Mouse (Mus musculus) c-Kit-positive CD71-negative TER-119-negative erythroid progenitor cells, embryonic 14.5 days (primary cell): ENCODE measurements around the gene Gm10073.
A peak's percentile ranks its signal among the peaks of the same experiment; 100 is the strongest.

Experiments used
- DNase-seq: peaks from one replicate; pipeline ENCODE4 v3.0.0-alpha.2; 2013; ENCODE audit warnings: low read depth

Gm10073 gene

DNA sequence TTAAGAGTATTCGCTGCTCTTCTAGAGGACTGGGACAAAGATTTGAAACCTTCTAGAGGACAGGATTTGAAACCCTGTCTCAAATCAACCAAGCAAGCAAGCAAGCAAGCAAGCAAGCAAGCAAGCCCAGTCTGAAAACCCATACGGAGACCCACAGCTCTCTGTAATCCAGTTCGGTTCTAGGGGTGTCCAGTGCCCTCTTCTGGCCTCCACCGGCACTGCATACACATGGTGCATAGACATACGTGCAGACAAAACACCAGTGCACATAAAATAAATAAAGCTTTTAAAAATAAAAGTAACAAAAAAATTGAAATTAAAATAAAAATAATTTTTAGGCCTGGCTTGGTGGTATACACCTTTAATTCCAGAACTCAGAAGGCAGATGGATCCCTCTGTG, 19.2 kb downstream of the Gm10073 start:
- DNase-seq: no peak

- DNase-seq: no peak
These were observed 22.4 kb downstream of the Gm10073 start for GRCm38 (mm10) chr8:106550906-106551305.

DNA sequence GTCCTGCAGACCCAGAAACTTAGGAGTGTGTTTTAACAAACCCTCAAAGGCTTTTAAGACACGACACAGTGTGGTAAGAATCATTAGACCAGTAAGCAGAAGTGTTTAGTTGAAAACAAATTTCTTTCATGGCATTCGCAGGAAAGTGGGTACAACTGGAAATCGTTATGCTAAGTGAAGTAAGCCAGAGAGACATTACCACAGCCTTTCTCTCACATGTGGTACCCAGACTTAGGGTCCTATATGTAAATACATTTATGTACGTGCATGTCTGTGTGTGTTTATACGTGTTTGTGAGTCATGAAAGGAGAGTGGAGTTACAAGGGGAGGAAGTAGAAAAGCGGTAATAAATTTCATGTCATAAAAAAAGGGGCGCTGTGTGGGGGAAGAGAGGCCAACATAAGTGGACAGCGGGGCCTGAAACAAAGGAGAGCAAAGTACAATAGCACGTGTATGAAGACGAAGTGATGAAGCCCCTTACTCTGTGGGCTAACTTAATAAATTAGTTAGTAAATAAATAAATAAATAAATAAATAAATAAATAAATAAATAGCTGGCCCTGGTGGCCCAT, 24.8 kb downstream of the Gm10073 start:
- DNase-seq: no peak

DNA sequence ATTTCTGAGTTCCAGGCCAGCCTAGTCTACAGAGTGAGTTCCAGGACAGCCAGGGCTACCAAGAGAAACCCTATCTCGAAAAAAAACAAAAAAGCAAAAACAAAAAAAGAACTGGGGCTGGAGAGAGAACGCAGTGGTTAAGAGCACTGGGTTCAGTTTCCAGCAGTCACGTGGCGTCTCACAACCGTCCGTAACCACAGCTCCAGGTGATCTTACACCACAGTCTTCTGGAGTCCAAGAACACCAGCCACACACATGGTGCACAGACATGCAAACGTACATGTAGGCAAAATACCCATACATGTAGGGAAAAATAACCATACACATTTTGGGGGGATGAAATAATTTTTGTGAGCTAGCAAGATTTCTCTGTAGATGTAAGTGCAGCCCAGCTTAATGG, 26.5 kb downstream of the Gm10073 start:
- no peak for DNase-seq

- no peak for DNase-seq
These were observed 28.1 kb downstream of the Gm10073 start for GRCm38 (mm10) chr8:106545149-106545548.

DNA sequence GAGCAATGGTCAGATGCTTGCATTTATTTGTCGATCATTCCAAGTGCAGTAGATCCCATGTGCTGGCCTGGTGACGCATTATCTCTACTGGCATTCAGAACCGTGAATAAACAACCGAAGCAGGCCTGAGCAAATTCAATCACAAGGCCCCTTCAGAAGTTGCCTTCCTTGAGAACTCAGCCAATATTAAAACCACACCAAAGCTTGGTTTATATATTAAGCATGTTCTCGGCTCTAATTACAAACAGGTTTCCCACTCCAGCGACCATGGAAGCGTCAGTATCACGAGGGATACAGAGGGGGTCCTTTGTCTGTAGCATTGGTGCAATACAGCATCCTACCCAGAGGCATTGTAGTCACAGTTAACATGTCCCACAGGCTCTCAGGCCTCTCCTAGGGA, 30.2 kb downstream of the Gm10073 start:
- DNase-seq: no peak

GRCm38 (mm10) chr8:106541002-106541401, 32.3 kb downstream of the Gm10073 start:
- no peak for DNase-seq

GRCm38 (mm10) chr8:106539193-106539592, 34.1 kb downstream of the Gm10073 start:
- no peak for DNase-seq

DNA sequence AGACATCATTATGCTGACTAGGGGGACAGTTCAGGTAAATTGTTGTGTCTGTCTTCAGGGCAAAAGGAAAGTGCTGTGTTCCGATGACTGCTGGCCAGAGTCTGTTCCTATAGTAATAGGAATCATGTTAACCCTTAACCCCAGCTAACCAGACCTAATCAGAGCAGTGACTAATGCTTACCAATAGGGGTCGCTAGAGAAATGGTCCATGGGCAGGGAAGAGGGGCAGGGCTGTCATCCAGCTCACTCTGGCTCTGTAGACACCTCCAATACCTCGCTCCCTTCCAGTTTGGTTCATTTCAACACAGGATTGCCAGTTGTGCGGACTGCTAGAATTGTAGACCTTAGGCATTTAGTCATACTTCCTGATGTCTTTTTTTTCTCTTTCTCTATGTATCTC, 37.8 kb downstream of the Gm10073 start:
- no peak for DNase-seq

GRCm38 (mm10) chr8:106534449-106534848, 38.8 kb downstream of the Gm10073 start:
- DNase-seq: peak; percentile 54

- no peak for DNase-seq
These were observed 39.6 kb downstream of the Gm10073 start for GRCm38 (mm10) chr8:106533709-106534108.

DNA sequence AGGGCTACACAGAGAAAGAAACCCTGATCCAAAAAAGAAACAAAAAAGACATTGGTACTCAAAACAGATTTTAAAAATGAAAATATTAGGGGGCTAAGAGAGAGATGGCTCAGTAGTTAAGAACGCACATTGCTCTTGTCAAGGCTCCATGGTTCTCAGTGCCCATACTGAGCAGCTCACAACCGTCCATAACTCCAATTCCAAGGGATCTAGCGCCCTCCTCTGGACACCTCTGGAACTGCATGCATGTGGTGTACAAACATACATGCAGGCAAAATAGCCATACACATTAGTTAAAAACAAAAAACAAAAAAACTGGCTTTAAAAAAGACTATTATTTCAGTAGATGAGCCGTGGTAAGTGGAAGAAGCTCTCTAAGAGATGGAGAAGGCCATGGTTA, 42.7 kb downstream of the Gm10073 start:
- no peak for DNase-seq

DNA sequence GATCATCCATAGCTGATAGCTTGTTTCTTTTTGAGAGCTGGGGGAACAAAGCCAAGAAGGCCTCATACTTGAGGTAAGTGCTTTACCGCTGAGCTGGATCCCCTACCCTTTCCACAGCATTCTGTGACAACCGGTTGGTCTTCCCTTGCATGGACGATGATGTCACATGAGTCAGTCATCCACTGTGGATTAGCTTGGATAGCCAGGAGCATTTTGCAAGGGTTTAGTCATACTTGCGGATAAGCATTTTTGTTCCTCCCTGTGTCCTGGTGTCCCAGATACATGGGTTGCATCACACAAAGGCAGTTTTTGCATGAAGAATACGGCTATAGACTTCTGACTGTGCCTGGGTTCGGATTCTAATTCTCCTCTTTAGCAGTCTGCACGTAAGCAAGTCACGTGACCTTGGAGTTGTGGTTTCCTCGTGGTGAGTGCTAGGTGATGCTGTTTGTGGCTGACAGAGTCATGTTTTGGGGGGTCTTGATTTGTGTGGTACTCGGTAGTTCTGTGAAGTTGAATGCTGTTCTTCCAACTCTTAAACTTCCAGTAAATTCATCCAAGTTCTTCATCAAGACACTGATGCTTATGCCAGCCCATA, 43.3 kb downstream of the Gm10073 start:
- no peak for DNase-seq

DNA sequence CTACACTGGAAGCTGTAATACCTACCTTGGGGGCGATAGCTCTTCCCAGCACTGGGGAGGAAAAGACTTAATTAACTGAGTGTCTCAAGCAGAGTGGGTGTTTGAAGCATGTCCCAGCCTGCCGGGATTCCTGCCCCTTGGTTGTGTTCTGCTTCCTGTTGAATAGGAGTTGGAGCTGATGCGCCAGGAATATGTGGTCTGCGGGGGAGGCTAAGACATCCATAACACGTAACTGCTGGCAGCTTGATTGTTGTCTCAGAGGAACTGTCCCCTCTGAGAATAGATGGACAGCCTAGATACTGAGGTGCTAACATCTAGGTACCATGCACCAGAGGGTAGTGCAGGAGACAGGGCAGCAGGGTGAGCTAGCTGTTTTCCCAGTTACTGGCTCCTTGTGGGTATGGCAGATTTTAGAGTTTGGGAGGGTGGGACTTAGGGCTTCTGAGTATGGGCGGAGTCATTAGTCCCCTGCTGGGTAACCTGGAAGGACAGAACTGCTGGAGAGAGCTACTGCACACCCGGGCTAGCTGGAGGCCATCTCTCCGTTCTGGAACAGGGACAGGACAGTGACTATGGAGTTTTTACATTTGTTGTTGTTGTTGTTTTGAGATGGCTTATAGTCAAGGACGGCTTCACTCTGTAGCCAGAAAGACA, 44.5 kb downstream of the Gm10073 start:
- no peak for DNase-seq

DNA sequence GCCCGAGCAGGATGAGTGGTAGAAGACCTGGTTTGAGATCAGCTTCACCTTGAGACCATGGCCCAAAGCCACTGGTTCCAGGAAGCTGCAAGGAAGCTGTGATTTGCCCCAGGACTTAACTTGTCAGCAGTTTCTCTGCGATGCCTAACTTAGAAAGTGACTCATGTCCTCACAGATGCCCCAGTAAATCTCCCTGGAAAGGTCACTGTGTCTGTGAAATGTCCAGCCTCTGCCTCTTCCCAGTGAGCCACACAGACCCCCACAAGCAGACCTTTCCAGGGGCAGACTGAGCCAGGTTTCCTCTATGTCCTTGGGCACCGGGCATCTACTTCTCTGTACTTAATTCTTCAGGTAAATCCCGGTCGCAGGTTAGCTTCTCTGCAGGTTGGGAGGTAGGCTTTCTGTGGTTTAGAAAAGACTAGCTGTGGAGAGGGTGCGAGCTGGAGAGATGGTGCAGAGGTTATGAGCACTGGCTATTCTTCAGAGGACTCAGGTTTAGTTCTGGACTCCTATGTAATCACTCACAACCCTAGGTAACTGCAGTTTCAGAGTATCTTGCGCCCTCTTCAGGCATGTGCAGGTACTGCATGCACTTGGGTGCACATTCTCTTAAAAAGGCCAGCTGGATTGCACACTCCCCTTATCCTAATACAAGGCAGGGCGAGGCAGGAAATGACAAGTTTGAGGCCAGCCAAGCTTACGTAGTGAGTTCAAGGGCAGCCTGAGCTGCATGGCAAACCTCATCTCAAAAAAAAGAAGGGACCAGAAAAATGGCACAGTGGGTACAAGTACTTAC, 45.8 kb downstream of the Gm10073 start:
- no peak for DNase-seq

GRCm38 (mm10) chr8:106526725-106527124, 46.5 kb downstream of the Gm10073 start:
- no peak for DNase-seq
